Mouse (Mus musculus) lung, adult 2 months (tissue): Measurements from ENCODE around the gene Gm9602.
"Not testable (repeated sequence)": the region's sequence is repeated elsewhere in the genome, so short reads cannot be mapped to it uniquely, and the experiment has no call there.

ENCODE experiments used
- CTCF ChIP-seq: fragments of 200-500 bp; IDR thresholded peaks from 2 replicates; pipeline ENCODE4 v1.5.1; 2011; ENCODE audit warnings: mild to moderate bottlenecking, low read length, control low read depth; ENCODE audit not compliant: insufficient read depth
- POLR2A ChIP-seq: fragments of 200-500 bp; IDR thresholded peaks from 2 replicates; pipeline ENCODE4 v1.6.1; 2011; ENCODE audit warnings: low read depth, mild to moderate bottlenecking, control low read depth, low read length, borderline replicate concordance; ENCODE audit errors: extremely low read depth

DNA sequence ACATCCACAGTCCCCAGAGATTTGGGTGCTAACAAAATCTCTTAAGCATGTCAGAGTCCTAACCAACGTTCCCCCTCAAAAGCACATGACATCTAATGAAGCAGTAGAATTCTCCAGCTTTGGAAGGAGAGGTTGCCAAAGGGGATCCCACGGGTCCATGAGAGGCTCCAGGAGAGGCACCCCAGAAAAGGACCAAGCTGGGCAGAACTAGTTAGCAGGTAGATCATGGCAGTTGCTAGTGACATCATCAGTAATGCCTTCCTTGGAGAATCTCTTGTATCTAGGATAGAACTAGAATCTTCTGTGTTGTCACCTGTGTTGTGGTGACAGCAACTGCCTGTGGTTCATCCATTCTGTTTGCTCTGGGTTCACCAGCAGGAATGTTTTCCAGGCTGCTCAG is at the start of gene Gm9602:
- not testable (repeated sequence) for TF ChIP-seq CTCF, POLR2A
